Mouse (Mus musculus) liver, adult 2 months (tissue): ENCODE data around the gene Zscan29.

ENCODE experiments used
- CTCF ChIP-seq: fragments of 200-500 bp; IDR thresholded peaks from 2 replicates; pipeline ENCODE4 v1.5.1; 2011; ENCODE audit warnings: low read depth, low read length, control low read depth
- POLR2A ChIP-seq: fragments of 200-500 bp; IDR thresholded peaks from 2 replicates; pipeline ENCODE4 v1.6.1; 2011; ENCODE audit warnings: low read length, control low read depth; ENCODE audit not compliant: insufficient read depth; ENCODE audit errors: extremely low read depth

DNA sequence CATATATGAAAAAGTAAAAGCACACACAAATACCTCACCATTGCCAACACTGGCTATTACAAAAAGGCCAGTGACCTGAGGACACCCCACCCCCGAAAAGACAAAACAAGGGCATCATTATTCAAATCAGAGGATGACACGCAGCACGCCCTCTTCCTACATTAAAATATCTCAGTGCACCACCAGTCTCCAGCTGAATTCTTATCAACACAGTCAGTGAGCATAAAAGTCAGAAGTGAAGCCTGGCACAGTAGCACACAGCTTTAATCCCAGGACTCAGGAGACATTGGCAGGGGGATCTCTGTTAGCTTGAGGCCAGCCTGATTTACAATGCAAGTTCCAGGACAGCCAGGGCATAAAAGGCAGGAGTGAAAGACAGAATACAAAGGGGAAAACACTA, 35.6 kb upstream of the Zscan29 start:
- TF ChIP-seq CTCF (no peak), POLR2A (no peak)
